In the genomic region with DNA sequence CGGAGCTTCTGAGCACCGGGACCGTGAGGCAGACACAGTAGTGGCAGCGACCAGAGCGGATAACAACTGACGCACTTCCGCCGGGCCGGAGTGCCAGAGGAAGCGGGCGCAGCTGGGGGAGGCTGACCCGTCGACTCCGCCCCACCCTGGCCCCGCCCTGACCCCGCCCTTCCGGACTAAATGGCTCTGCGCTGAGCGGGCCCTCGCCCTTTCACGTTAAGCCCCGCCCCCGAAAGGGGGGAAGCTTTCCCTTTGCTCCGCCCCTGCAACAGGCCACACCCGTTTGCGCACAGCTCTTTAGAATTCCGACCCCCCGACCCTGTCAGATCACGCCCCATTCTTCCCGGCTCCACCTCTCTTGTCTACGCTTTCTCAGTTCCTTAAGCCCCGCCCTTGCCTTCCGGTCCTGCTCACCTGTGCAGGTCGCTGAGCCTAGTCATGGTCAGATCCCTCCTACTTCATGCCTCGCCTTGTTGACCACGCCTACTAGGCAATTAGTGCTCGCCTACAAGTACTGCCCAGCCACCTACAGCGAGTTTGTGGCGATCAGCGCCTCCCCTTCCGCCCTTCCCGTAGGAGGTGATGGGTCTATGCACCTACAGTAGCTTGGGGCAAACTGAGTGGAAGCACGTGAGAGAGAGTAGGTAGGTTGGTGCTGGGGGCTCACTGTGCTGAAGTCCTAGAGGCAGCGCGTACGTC, we compare ENCODE assay signal across 8 mouse cellular contexts. TPM values are rescaled to one million over a fixed set of nuclear protein-coding genes. Genes with fewer than 3 reads are reported as not detected.
DNase-seq lines count a peak whose midpoint lies in the region; ATAC-seq lines count a peak whose summit lies in the region.

A gene (minus strand): TSS at position 68 of the 699 bp plus-strand sequence.

- no peaks in the 10 kb centered on the region for H3K9me3 ChIP-seq in heart, embryonic 13.5 days
- no peaks in the 10 kb centered on the region for H3K9me3 ChIP-seq in liver, embryonic 12.5 days (replicated peaks)
- no peaks in the 10 kb centered on the region for H3K9me3 ChIP-seq in stomach, embryonic 15.5 days

- H3K4me2 ChIP-seq in heart, embryonic 13.5 days: peak within 1 kb of the TSS; percentile 98
- peak within 1 kb of the TSS; percentile 78 for H3K4me2 ChIP-seq in liver, embryonic 12.5 days
- H3K4me2 ChIP-seq in stomach, embryonic 15.5 days: peak within 1 kb of the TSS; percentile 93

- DNase-seq in CD4-positive, CD25-positive, alpha-beta regulatory T cell, adult 2 months (ENCODE audit: low read depth, low spot score): peak; percentile 97
- DNase-seq in fat pad, adult 2 months (ENCODE audit: extremely low read depth, low read depth, low spot score): peak; percentile 98
- peak; percentile 98 for DNase-seq in kidney, postnatal 10 days
- DNase-seq in natural killer cell, adult 2 months (ENCODE audit: low spot score in 2 of 2): peak; percentile 94 to 95

- under 1% methylated on average over 42 of the region's 46 CpGs for WGBS in heart, embryonic 13.5 days
- WGBS in liver, embryonic 12.5 days (ENCODE audit: insufficient replicate concordance): under 1% methylated on average over 46 of the region's 46 CpGs
- under 1% methylated on average over 46 of the region's 46 CpGs for WGBS in stomach, embryonic 15.5 days

- peak; percentile 92 for ATAC-seq in heart, embryonic 13.5 days (ENCODE audit: extremely low read depth, insufficient number of reproducible peaks, low FRiP score, low TSS enrichment)
- peak; percentile 97 for ATAC-seq in liver, embryonic 12.5 days
- peak; percentile 96 for ATAC-seq in stomach, embryonic 15.5 days (ENCODE audit: insufficient read depth, low FRiP score, low read depth)

- peaks cover 28% of the 10 kb centered on the region for H3K27me3 ChIP-seq in heart, embryonic 13.5 days (replicated peaks)
- H3K27me3 ChIP-seq in liver, embryonic 12.5 days (replicated peaks): peaks cover 27% of the 10 kb centered on the region
- H3K27me3 ChIP-seq in stomach, embryonic 15.5 days (replicated peaks): no peaks in the 10 kb centered on the region

- peak within 1 kb of the TSS; percentile 81 for H3K4me3 ChIP-seq in brown adipose tissue, adult 24 weeks (ENCODE audit: insufficient read depth, low read depth, low read length)
- peak within 1 kb of the TSS; percentile 98 for H3K4me3 ChIP-seq in heart, embryonic 13.5 days
- peak within 1 kb of the TSS; percentile 89 for H3K4me3 ChIP-seq in liver, embryonic 12.5 days
- H3K4me3 ChIP-seq in stomach, embryonic 15.5 days (replicated peaks): peak within 1 kb of the TSS; percentile 96

- H3K36me3 ChIP-seq in heart, embryonic 13.5 days: no peaks in the 10 kb centered on the region
- H3K36me3 ChIP-seq in liver, embryonic 12.5 days: no peaks in the 10 kb centered on the region
- no peaks in the 10 kb centered on the region for H3K36me3 ChIP-seq in stomach, embryonic 15.5 days

- H3K9ac ChIP-seq in heart, embryonic 13.5 days: peak within 1 kb of the TSS; percentile 98
- H3K9ac ChIP-seq in liver, embryonic 12.5 days: peak within 1 kb of the TSS; percentile 83
- H3K9ac ChIP-seq in stomach, embryonic 15.5 days: peak within 1 kb of the TSS; percentile 95

- peak within 1 kb of the TSS; percentile 69 for H3K27ac ChIP-seq in brown adipose tissue, adult 24 weeks (replicated peaks; ENCODE audit: low read depth, low read length)
- peak within 1 kb of the TSS; percentile 81 for H3K27ac ChIP-seq in heart, embryonic 13.5 days (replicated peaks)
- H3K27ac ChIP-seq in liver, embryonic 12.5 days: peak within 1 kb of the TSS; percentile 86
- peak within 1 kb of the TSS; percentile 73 for H3K27ac ChIP-seq in stomach, embryonic 15.5 days

- H3K4me1 ChIP-seq in brown adipose tissue, adult 24 weeks (ENCODE audit: control insufficient read depth, insufficient read depth, insufficient read length, low read length): peaks cover 12% of the 10 kb centered on the region; the same call in 1 of the 2 replicates
- peaks cover 35% of the 10 kb centered on the region for H3K4me1 ChIP-seq in heart, embryonic 13.5 days
- peaks cover 43% of the 10 kb centered on the region for H3K4me1 ChIP-seq in liver, embryonic 12.5 days
- H3K4me1 ChIP-seq in stomach, embryonic 15.5 days: peaks cover 14% of the 10 kb centered on the region

RNA-seq across cellular contexts. Expression of the gene that starts here (rescaled TPM):
- polyA plus RNA-seq in brown adipose tissue, adult 24 weeks (2012; ENCODE audit: insufficient read depth, insufficient read length, missing spikeins): 10.4 and 12.2 TPM in 2 replicates
- 6.2 and 7.0 TPM in 2 replicates for polyA plus RNA-seq in heart, embryonic 13.5 days (2015; fragmentation: Nextera tagmentation; extraction: Ambion mirVana)
- 9.8 TPM in 2 replicates for polyA plus RNA-seq in liver, embryonic 12.5 days (2016; fragmentation: Nextera tagmentation; extraction: Ambion mirVana)
- polyA plus RNA-seq in stomach, embryonic 15.5 days (2015; fragmentation: Nextera tagmentation; extraction: Ambion mirVana): 11.1 and 12.0 TPM in 2 replicates

Comparison
In these comparisons a context has a peak if more than half of its experiments do, and no peak if none do; other contexts are left out.
1. Peak in every context shown above with its lines: DNase-seq, ATAC-seq, H3K4me3 ChIP-seq and H3K27ac ChIP-seq.